Mouse (Mus musculus) kidney, embryonic 14.5 days (tissue): Measurements from ENCODE around the gene Sycn. TPM values are rescaled to one million over a fixed set of nuclear protein-coding genes. Genes with fewer than 3 reads are reported as not detected.

Experiments
- ATAC-seq: fragments of 200-750 bp; cut with Nextera tagmentation; 2 replicates; pipeline ENCODE4 v1.8.0; 2017; ENCODE audit warnings: moderate number of reproducible peaks, mild to moderate bottlenecking, moderate TSS enrichment, moderate library complexity; ENCODE audit not compliant: low FRiP score, low TSS enrichment
- H3K27ac ChIP-seq: fragments of 300-500 bp; sonication (generic); 2 replicates; pipeline ENCODE4 v1.5.1; 2014; ENCODE audit warnings: low read depth, mild to moderate bottlenecking, low read length, moderate library complexity, mixed read lengths
- H3K27me3 ChIP-seq: fragments of 300-500 bp; sonication (generic); 2 replicates; pipeline ENCODE4 v1.6.1; 2014; ENCODE audit warnings: mild to moderate bottlenecking, low read length; ENCODE audit not compliant: control insufficient read depth, insufficient read depth
- H3K36me3 ChIP-seq: fragments of 300-500 bp; sonication (generic); 2 replicates; pipeline ENCODE4 v1.6.1; 2014; ENCODE audit warnings: low read length, mixed read lengths; ENCODE audit not compliant: control insufficient read depth, insufficient read depth
- H3K4me1 ChIP-seq: fragments of 300-500 bp; sonication (generic); 2 replicates; pipeline ENCODE4 v1.6.1; 2014; ENCODE audit warnings: low read length, mixed read lengths; ENCODE audit not compliant: control insufficient read depth, insufficient read depth
- H3K4me2 ChIP-seq: fragments of 300-500 bp; sonication (generic); replicated peaks from 2 replicates; pipeline ENCODE4 v1.6.1; 2014; ENCODE audit warnings: low read depth, mild to moderate bottlenecking, low read length
- H3K4me3 ChIP-seq: fragments of 300-500 bp; sonication (generic); 2 replicates; pipeline ENCODE4 v1.5.1; 2014; ENCODE audit warnings: mild to moderate bottlenecking, low read length
- H3K9ac ChIP-seq: fragments of 300-500 bp; sonication (generic); 2 replicates; pipeline ENCODE4 v1.6.1; 2014; ENCODE audit warnings: low read depth, mild to moderate bottlenecking, low read length, moderate library complexity
- H3K9me3 ChIP-seq: fragments of 300-500 bp; sonication (generic); 2 replicates; pipeline ENCODE4 v1.6.1; 2016; ENCODE audit warnings: low read length; ENCODE audit not compliant: control insufficient read depth
- WGBS: fragments of 180-500 bp; shearing (Covaris S2); extraction: QIAGEN DNeasy Blood & Tissue Kit; methylation state at CpG from one replicate; pipeline ENCODE4 v1.1.7; 2014; 5-methylcytosine and 5-hydroxymethylcytosine counted together
- polyA plus RNA-seq: library from polyadenylated mRNA; unstranded; fragments of >200 nt; fragmentation: Nextera tagmentation; extraction: Ambion mirVana; gene quantifications from 2 replicates; pipeline ENCODE4 v1.2.1, GENCODE M21; 2014

The Sycn gene
- polyA plus RNA-seq, 1 experiment from 2014 or later: not detected

DNA sequence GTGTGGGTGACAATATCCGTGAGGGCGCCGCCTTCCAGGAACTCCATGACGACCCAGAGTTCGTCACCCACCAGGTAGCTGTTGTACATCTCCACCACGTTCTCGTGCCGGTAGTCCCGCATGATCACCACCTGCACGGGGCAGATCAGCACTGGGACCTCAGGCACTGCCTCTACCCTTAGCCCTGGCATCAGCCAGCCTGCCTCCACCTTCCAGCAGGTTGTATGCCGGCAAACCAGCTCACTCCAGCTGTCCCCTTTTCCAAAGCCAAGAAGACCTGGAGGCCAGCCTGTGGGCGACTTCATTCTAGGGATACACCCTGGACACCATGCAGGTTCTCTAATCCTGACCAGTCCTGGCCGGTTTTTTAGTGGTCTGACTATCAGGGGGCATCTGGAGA is 22.3 kb downstream of the Sycn start:
- no peak overlapping the region for H3K4me3 ChIP-seq
- no peaks in the 10 kb centered on the region for H3K9me3 ChIP-seq
- H3K4me1 ChIP-seq: no peaks in the 10 kb centered on the region
- 95% methylated on average over 13 of the region's 13 CpGs for WGBS
- no peak overlapping the region for H3K4me2 ChIP-seq
- no peak overlapping the region for H3K27ac ChIP-seq
- no peak for ATAC-seq
- no peaks in the 10 kb centered on the region for H3K27me3 ChIP-seq
- no peak overlapping the region for H3K9ac ChIP-seq
- peaks cover 85% of the 10 kb centered on the region for H3K36me3 ChIP-seq

DNA sequence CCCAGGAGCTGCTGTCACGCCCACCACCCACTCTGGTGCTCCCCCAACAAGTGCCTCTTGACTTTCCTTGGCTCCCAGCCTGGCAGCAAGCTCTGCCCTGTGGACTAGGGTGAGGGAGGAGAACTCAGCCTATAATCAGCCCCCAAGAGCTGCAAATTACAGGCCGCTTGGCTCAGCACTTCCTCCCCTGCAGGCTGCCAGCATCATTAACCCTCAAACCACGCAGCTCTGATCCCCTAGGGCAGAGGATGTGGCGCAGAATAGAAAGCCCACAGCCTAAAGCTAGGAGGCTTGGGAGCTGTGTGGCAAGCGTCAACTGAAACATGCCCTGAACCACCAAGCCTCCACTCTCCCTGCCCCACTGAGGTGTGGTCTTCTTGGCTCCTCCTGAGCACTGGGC is 24.7 kb downstream of the Sycn start:
- no peak for ATAC-seq
- 77% methylated on average over 5 of the region's 5 CpGs for WGBS
- H3K4me2 ChIP-seq: no peak overlapping the region
- no peak overlapping the region for H3K27ac ChIP-seq
- H3K27me3 ChIP-seq: no peaks in the 10 kb centered on the region
- no peaks in the 10 kb centered on the region for H3K9me3 ChIP-seq
- no peak overlapping the region for H3K4me3 ChIP-seq
- peaks cover 8% of the 10 kb centered on the region; the same call in 1 of the 2 replicates for H3K4me1 ChIP-seq
- peaks cover 82% of the 10 kb centered on the region for H3K36me3 ChIP-seq
- H3K9ac ChIP-seq: no peak overlapping the region

GRCm38 (mm10) chr7:28567539-28567938 is 26.9 kb downstream of the Sycn start:
- H3K4me1 ChIP-seq: peaks cover 30% of the 10 kb centered on the region
- no peak overlapping the region for H3K27ac ChIP-seq
- no peak for ATAC-seq
- H3K27me3 ChIP-seq: no peaks in the 10 kb centered on the region
- no peak overlapping the region for H3K4me2 ChIP-seq
- no peaks in the 10 kb centered on the region for H3K9me3 ChIP-seq
- H3K36me3 ChIP-seq: peaks cover 67% of the 10 kb centered on the region
- WGBS: 94% methylated on average over 4 of the region's 4 CpGs
- no peak overlapping the region for H3K9ac ChIP-seq
- H3K4me3 ChIP-seq: no peak overlapping the region

- Histone ChIP-seq H3K9me3 (no peaks in the 10 kb centered on the region), H3K27me3 (no peaks in the 10 kb centered on the region), H3K27ac (no peak overlapping the region), H3K9ac (no peak overlapping the region), H3K4me2 (no peak overlapping the region), H3K4me3 (no peak overlapping the region), H3K4me1 (peaks cover 37% of the 10 kb centered on the region), H3K36me3 (peaks cover 60% of the 10 kb centered on the region)
- ATAC-seq: no peak
Observed at GRCm38 (mm10) chr7:28568253-28568652, 27.6 kb downstream of the Sycn start.

DNA sequence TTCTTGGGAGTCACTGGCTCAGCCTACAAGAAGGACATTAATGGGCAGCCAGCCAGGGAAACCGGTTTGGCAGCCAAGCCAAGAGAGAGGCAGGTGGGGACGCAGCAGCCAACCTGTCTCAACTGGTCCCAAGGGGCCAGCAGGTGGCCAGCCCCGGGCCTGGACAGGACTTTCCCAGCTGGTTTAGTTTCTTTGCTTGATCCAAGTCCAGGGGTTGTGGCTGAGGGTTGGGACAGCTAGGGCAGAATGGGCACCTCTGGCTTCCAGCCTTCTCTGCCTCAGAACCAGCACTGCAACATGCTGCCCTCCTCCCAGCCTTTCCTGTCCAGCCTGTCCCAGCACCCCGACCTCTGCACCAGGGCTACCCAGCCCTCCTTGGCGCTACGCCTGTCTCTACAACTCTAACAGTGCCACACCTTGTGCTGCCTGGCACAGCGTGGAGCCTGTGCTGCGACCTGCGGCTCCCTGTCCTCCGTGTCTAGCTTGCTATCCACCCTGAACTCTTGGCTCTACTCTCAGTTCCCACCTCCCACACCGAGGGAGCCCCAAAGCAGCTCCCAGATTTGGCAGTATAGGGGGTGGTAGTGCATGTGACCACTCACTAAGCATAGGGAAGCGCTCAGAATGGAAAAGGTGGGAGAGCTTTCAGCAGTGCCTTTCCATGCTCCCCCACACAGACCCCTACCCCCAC is 29.8 kb downstream of the Sycn start:
- Histone ChIP-seq H3K9me3 (no peaks in the 10 kb centered on the region), H3K9ac (0 out of 2 replicates have a peak overlapping the region, but pooled peaks have one; percentile 7), H3K27me3 (no peaks in the 10 kb centered on the region), H3K4me3 (no peak overlapping the region), H3K36me3 (peaks cover 39% of the 10 kb centered on the region), H3K4me1 (peaks cover 45% of the 10 kb centered on the region), H3K4me2 (0 out of 2 replicates have a peak overlapping the region, but pooled peaks have one; percentile 3), H3K27ac (peak overlapping the region; percentile 91)
- 62% methylated on average over 12 of the region's 12 CpGs for WGBS
- peak; percentile 61; the same call in 1 of the 2 replicates for ATAC-seq

DNA sequence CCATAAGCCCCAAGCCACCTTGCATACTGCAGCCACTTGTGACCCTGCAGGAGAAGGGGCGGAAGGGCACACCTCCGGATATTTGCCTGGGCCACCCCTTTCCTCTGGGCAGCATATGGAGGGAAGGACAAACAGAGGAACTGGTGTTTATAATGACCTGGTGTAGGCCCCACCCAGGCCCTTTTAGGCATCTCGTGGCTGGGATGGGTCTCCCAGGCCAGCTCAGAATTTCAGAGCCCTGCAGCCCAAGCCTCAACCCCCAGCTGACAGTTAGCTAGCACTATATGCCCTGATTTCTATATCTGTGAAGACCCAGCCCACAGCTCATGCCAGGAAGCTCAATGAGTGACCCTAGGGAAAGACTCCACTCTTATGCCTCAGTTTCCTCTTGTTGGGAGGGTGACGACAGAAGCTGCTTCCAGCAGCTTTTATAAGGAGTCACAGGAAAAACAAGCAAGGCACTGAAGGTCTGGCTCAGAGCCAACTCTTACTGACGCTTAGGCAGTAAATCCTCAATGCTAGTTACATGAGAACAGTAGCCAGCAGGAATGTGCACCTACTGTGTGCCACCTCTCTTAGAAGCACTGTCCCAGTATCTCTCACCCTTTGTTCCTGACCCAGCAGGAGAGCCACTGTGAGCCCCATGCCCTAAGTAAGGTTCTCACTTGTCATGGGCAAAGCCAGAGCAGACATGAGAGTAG is 30.4 kb downstream of the Sycn start:
- Histone ChIP-seq H3K4me1 (peaks cover 49% of the 10 kb centered on the region), H3K27me3 (no peaks in the 10 kb centered on the region), H3K27ac (peak overlapping the region; percentile 91), H3K4me2 (0 out of 2 replicates have a peak overlapping the region, but pooled peaks have one; percentile 1), H3K9ac (no peak overlapping the region), H3K4me3 (no peak overlapping the region), H3K36me3 (peaks cover 32% of the 10 kb centered on the region), H3K9me3 (no peaks in the 10 kb centered on the region)
- WGBS: 42% methylated on average over 5 of the region's 5 CpGs
- no peak for ATAC-seq

DNA sequence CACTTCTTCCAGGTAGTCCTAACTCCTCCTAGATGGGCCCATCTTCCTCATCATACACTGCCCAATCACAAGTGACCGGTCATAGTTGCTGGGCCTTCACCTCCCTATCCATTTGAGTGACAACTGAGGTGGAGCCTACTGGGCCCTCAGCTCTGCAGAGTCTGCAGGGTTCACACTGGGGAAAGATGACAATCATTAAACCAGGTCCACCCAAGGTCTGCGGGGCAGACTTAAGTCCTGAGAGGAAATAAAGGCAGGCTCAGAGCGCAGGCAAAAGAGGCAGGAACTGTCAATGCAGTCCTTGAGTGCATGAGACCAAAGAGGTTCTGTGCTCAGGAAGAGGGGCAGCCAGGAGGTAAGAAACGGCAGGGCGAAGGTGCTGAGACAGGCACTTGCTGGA is 32.0 kb downstream of the Sycn start:
- Histone ChIP-seq H3K4me3 (no peak overlapping the region), H3K9me3 (no peaks in the 10 kb centered on the region), H3K36me3 (peaks cover 16% of the 10 kb centered on the region), H3K9ac (no peak overlapping the region), H3K27ac (0 out of 2 replicates have a peak overlapping the region, but pooled peaks have one; percentile 11), H3K27me3 (no peaks in the 10 kb centered on the region), H3K4me1 (peaks cover 59% of the 10 kb centered on the region), H3K4me2 (no peak overlapping the region)
- ATAC-seq: no peak
- WGBS: 73% methylated on average over 5 of the region's 5 CpGs

- H3K4me1 ChIP-seq: peaks cover 64% of the 10 kb centered on the region
- no peak overlapping the region for H3K4me3 ChIP-seq
- no peak overlapping the region for H3K27ac ChIP-seq
- H3K4me2 ChIP-seq: no peak overlapping the region
- H3K9ac ChIP-seq: no peak overlapping the region
- H3K36me3 ChIP-seq: peaks cover 12% of the 10 kb centered on the region
- no peaks in the 10 kb centered on the region for H3K27me3 ChIP-seq
- whole genome bisulfite sequencing: 95% methylated on average over 3 of the region's 3 CpGs
- no peaks in the 10 kb centered on the region for H3K9me3 ChIP-seq
- no peak for ATAC-seq
Observed at GRCm38 (mm10) chr7:28573236-28573635, 32.6 kb downstream of the Sycn start.

- WGBS: 74% methylated on average over 11 of the region's 11 CpGs
- no peak overlapping the region for H3K4me2 ChIP-seq
Observed at GRCm38 (mm10) chr7:28575597-28575996, 34.9 kb downstream of the Sycn start.

More at GRCm38 (mm10) chr7:28575597-28575996, 34.9 kb downstream of the Sycn start:
- Histone ChIP-seq H3K27me3 (no peaks in the 10 kb centered on the region), H3K9me3 (no peaks in the 10 kb centered on the region), H3K4me1 (peaks cover 73% of the 10 kb centered on the region), H3K36me3 (peaks cover 4% of the 10 kb centered on the region; the same call in 1 of the 2 replicates), H3K9ac (no peak overlapping the region), H3K4me3 (no peak overlapping the region), H3K27ac (no peak overlapping the region)
- no peak for ATAC-seq
